Mouse (Mus musculus) myocyte (in vitro differentiated cells): Measurements from ENCODE around the gene Myo5c. TPM values are rescaled to one million over a fixed set of nuclear protein-coding genes. Genes with fewer than 3 reads are reported as not detected.

Experiments used
- H3K27me3 ChIP-seq: one replicate; pipeline ENCODE4 v1.6.1; 2011; ENCODE audit not compliant: control insufficient read depth, insufficient read depth, insufficient read length
- H3K36me3 ChIP-seq: one replicate; pipeline ENCODE4 v1.6.1; 2011; ENCODE audit not compliant: control insufficient read depth, insufficient read depth
- H3K4me2 ChIP-seq: one replicate; pipeline ENCODE4 v1.6.1; 2011; ENCODE audit warnings: low read depth, control low read depth
- H3K4me3 ChIP-seq: one replicate; pipeline ENCODE4 v1.5.1; 2011; ENCODE audit warnings: mild to moderate bottlenecking, control low read depth, moderate library complexity
- H3K79me2 ChIP-seq: one replicate; pipeline ENCODE4 v1.6.1; 2011; ENCODE audit not compliant: control insufficient read depth, insufficient read depth
- H3ac ChIP-seq: one replicate; pipeline ENCODE4 v1.6.1; 2011; ENCODE audit not compliant: control insufficient read depth, insufficient read length
- CEBPB ChIP-seq: IDR thresholded peaks from 2 replicates; pipeline ENCODE4 v1.6.1; 2011; ENCODE audit warnings: mild to moderate bottlenecking, moderate library complexity; ENCODE audit not compliant: poor library complexity, insufficient read depth, severe bottlenecking
- E2F4 ChIP-seq: IDR thresholded peaks from one replicate; pipeline ENCODE4 v1.6.1; 2011; ENCODE audit warnings: mild to moderate bottlenecking, control low read depth, moderate library complexity; ENCODE audit not compliant: insufficient read depth
- MAX ChIP-seq: IDR thresholded peaks from one replicate; pipeline ENCODE4 v1.6.1; 2011; ENCODE audit warnings: low read depth, mild to moderate bottlenecking, control low read depth
- MYOD1 ChIP-seq, 3 experiments: IDR thresholded peaks; one replicate each; pipeline ENCODE4 v1.6.1; 2011; ENCODE audit warnings: control low read depth in 2 of 3, low read depth in 2 of 3, mild to moderate bottlenecking in 2 of 3, moderate library complexity in 1 of 3; ENCODE audit not compliant: insufficient read length in 2 of 3, control insufficient read depth in 1 of 3
- MYOG ChIP-seq, 3 experiments: IDR thresholded peaks; one replicate each; pipeline ENCODE4 v1.6.1; 2011; ENCODE audit warnings: control low read depth in 2 of 3, low read depth in 2 of 3, mild to moderate bottlenecking in 2 of 3; ENCODE audit not compliant: insufficient read length in 2 of 3, control insufficient read depth in 1 of 3, insufficient read depth in 1 of 3
- POLR2A ChIP-seq: IDR thresholded peaks from one replicate; pipeline ENCODE4 v1.6.1; 2011; ENCODE audit warnings: low read depth, mild to moderate bottlenecking, control low read depth, moderate library complexity; ENCODE audit not compliant: insufficient read length
- POLR2AphosphoS2 ChIP-seq: IDR thresholded peaks from one replicate; pipeline ENCODE4 v1.6.1; 2011; ENCODE audit warnings: low read depth, control low read depth; ENCODE audit not compliant: insufficient read length
- REST ChIP-seq: IDR thresholded peaks from one replicate; pipeline ENCODE4 v1.6.1; 2011; ENCODE audit warnings: mild to moderate bottlenecking, control low read depth, moderate library complexity; ENCODE audit not compliant: insufficient read depth, insufficient read length
- SRF ChIP-seq: IDR thresholded peaks from one replicate; pipeline ENCODE4 v1.6.1; 2011; ENCODE audit warnings: low read depth; ENCODE audit not compliant: control insufficient read depth, insufficient read length
- TCF12 ChIP-seq: IDR thresholded peaks from one replicate; pipeline ENCODE4 v1.6.1; 2011; ENCODE audit warnings: mild to moderate bottlenecking, control low read depth; ENCODE audit not compliant: poor library complexity, insufficient read depth, severe bottlenecking
- TCF3 ChIP-seq: IDR thresholded peaks from one replicate; pipeline ENCODE4 v1.6.1; 2011; ENCODE audit warnings: low read depth, control low read depth; ENCODE audit not compliant: insufficient read length
- USF1 ChIP-seq: IDR thresholded peaks from one replicate; pipeline ENCODE4 v1.6.1; 2011; ENCODE audit warnings: low read depth, mild to moderate bottlenecking, control low read depth, moderate library complexity
- polyA plus RNA-seq: library from polyadenylated mRNA; unstranded; fragments of >200 nt; fragmentation: generic; extraction: Trizol; gene quantifications from one replicate; pipeline ENCODE4 v1.2.1, GENCODE M21; 2012; ENCODE audit warnings: missing spikeins

Myo5c gene
- polyA plus RNA-seq, 1 experiment = 0.07 TPM

- Histone ChIP-seq H3K27me3 (no peaks in the 10 kb centered on the region), H3K4me3 (no peak overlapping the region), H3K79me2 (no peaks in the 10 kb centered on the region), H3K4me2 (no peak overlapping the region), H3K36me3 (peaks cover 28% of the 10 kb centered on the region), H3ac (no peak overlapping the region)
- no peak for TF ChIP-seq POLR2AphosphoS2
- TF ChIP-seq MYOG (IDR thresholded peaks at IDR 0.05; ENCODE audit: control insufficient read depth in 1 of 3, insufficient read depth in 1 of 3, insufficient read length in 2 of 3, low read depth in 2 of 3) = no peak
- TF ChIP-seq SRF = no peak
- TF ChIP-seq USF1 = no peak
- no peak for TF ChIP-seq POLR2A
- no peak for TF ChIP-seq MAX
- no peak for TF ChIP-seq MYOD1 (IDR thresholded peaks at IDR 0.05; ENCODE audit: control insufficient read depth in 1 of 3, insufficient read length in 2 of 3, low read depth in 2 of 3)
- no peak for TF ChIP-seq REST
- no peak for TF ChIP-seq TCF3
- TF ChIP-seq E2F4 = no peak
- TF ChIP-seq TCF12 = no peak
- TF ChIP-seq CEBPB = no peak
Observed at GRCm38 (mm10) chr9:75197297-75197696, 34.5 kb upstream of the Myo5c start.

DNA sequence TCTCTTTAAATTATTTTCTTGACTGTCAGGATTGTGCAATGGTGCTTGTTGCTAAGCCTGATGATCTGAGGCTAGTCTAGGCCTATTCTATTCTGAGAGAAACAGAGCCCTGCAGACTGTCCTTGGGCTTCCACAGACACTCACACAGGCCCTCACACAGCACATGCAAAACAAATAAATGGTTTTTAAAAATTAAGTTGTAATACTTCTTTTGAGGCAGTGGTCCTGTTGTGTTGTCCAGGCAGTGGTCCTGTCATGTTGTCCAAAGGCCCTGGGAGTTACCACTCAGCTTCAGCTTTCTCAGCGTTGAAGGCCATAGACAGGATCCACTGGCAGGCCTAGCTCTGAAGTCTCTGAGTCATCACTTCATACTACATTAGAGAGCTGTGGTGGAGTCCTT, 30.3 kb upstream of the Myo5c start:
- Histone ChIP-seq H3K4me3 (no peak overlapping the region), H3K4me2 (no peak overlapping the region), H3ac (no peak overlapping the region), H3K36me3 (peaks cover 54% of the 10 kb centered on the region), H3K27me3 (no peaks in the 10 kb centered on the region), H3K79me2 (no peaks in the 10 kb centered on the region)
- TF ChIP-seq SRF (no peak), MYOG (IDR thresholded peaks at IDR 0.05; ENCODE audit: control insufficient read depth in 1 of 3, insufficient read depth in 1 of 3, insufficient read length in 2 of 3, low read depth in 2 of 3) (no peak)

DNA sequence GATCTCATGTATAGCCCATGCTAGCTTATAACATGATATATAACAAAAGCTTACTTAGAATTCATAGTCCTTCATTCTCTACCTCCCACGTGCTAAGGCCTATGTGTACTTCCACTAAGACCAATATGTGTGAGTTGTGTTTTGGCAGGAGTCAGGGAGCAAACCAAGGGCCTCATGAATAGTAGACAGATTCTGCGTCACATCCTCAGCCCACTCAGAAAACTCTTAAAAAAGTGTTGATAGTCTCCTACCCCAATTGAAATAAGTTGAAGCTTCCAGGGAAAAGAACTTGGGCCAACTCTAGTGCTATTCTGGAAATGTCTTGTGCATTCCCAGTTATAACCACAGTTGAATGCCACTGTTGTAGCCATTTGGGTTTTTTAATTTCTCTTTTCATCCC, 29.8 kb upstream of the Myo5c start:
- Histone ChIP-seq H3K4me2 (no peak overlapping the region), H3K36me3 (peaks cover 54% of the 10 kb centered on the region), H3ac (no peak overlapping the region), H3K27me3 (no peaks in the 10 kb centered on the region), H3K4me3 (no peak overlapping the region), H3K79me2 (no peaks in the 10 kb centered on the region)
- TF ChIP-seq MYOG (IDR thresholded peaks at IDR 0.05; ENCODE audit: control insufficient read depth in 1 of 3, insufficient read depth in 1 of 3, insufficient read length in 2 of 3, low read depth in 2 of 3) (no peak), MAX (no peak), E2F4 (no peak), CEBPB (no peak), POLR2A (no peak), POLR2AphosphoS2 (no peak), USF1 (no peak), SRF (no peak)

GRCm38 (mm10) chr9:75209246-75209645, 22.6 kb upstream of the Myo5c start:
- H3ac ChIP-seq = no peak overlapping the region
- no peaks in the 10 kb centered on the region for H3K79me2 ChIP-seq

DNA sequence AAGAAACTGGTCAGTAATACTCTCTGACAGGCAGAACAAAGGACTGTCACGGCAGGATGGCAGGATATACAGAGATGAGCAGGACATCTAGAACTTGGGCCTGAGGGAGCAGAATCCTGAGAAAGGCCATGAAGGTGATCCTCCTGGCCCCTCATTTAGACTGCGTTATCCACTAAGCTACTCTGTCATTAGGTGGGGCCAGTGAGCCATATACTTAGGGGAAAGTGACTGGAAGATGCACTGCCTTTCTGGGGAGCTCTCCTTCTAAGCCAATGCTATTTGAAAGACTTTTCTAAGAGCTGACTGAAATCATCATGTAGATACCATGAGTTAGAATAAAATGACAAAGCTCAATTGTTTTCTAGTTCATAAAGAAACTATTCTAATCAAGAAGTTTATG, 21.6 kb upstream of the Myo5c start:
- H3K79me2 ChIP-seq = no peaks in the 10 kb centered on the region
- TF ChIP-seq MAX (no peak), MYOG (IDR thresholded peaks at IDR 0.05; ENCODE audit: control insufficient read depth in 1 of 3, insufficient read depth in 1 of 3, insufficient read length in 2 of 3, low read depth in 2 of 3) (no peak), USF1 (no peak)

More at GRCm38 (mm10) chr9:75209246-75209645, 22.6 kb upstream of the Myo5c start:
- Histone ChIP-seq H3K4me2 (no peak overlapping the region), H3K27me3 (no peaks in the 10 kb centered on the region), H3K36me3 (peaks cover 38% of the 10 kb centered on the region), H3K4me3 (no peak overlapping the region)
- TF ChIP-seq TCF12 (no peak), MYOG (IDR thresholded peaks at IDR 0.05; ENCODE audit: control insufficient read depth in 1 of 3, insufficient read depth in 1 of 3, insufficient read length in 2 of 3, low read depth in 2 of 3) (no peak), CEBPB (no peak), REST (no peak), MAX (no peak), SRF (no peak), TCF3 (no peak), E2F4 (no peak), USF1 (no peak)

More for the DNA sequence above, 21.6 kb upstream of the Myo5c start:
- peaks cover 40% of the 10 kb centered on the region for H3K36me3 ChIP-seq
- H3ac ChIP-seq = no peak overlapping the region
- no peak overlapping the region for H3K4me3 ChIP-seq
- H3K27me3 ChIP-seq = no peaks in the 10 kb centered on the region
- no peak overlapping the region for H3K4me2 ChIP-seq
